Mouse (Mus musculus) liver, embryonic 11.5 days (tissue): ENCODE results near the gene Kif24. TPM values are rescaled to one million over a fixed set of nuclear protein-coding genes. Genes with fewer than 3 reads are reported as not detected.

Experiments used
- ATAC-seq: fragments of 200-750 bp; cut with Nextera tagmentation; replicated peaks from 2 replicates; pipeline ENCODE4 v1.8.0; 2017; ENCODE audit warnings: moderate number of reproducible peaks, mild to moderate bottlenecking, moderate TSS enrichment, moderate library complexity; ENCODE audit not compliant: low FRiP score
- DNase-seq: peaks from one replicate; pipeline ENCODE4 v3.0.0-alpha.2; 2017; ENCODE audit warnings: low spot score
- H3K27ac ChIP-seq: fragments of 300-500 bp; sonication (generic); 2 replicates; pipeline ENCODE4 v1.5.1; 2014; ENCODE audit warnings: mild to moderate bottlenecking, low read depth, low read length, control low read depth
- H3K27me3 ChIP-seq: fragments of 300-500 bp; sonication (generic); replicated peaks from 2 replicates; pipeline ENCODE4 v1.6.1; 2014; ENCODE audit warnings: low read length, mixed read lengths; ENCODE audit not compliant: control insufficient read depth, insufficient read depth
- H3K36me3 ChIP-seq: fragments of 300-500 bp; sonication (generic); 2 replicates; pipeline ENCODE4 v1.6.1; 2014; ENCODE audit warnings: mild to moderate bottlenecking, low read length, moderate library complexity, mixed read lengths; ENCODE audit not compliant: control insufficient read depth, insufficient read depth
- H3K4me1 ChIP-seq: fragments of 300-500 bp; sonication (generic); replicated peaks from 2 replicates; pipeline ENCODE4 v1.6.1; 2014; ENCODE audit warnings: low read length, mixed read lengths; ENCODE audit not compliant: control insufficient read depth, insufficient read depth
- H3K4me2 ChIP-seq: fragments of 300-500 bp; sonication (generic); 2 replicates; pipeline ENCODE4 v1.6.1; 2014; ENCODE audit warnings: mild to moderate bottlenecking, control low read depth, moderate library complexity
- H3K4me3 ChIP-seq: fragments of 300-500 bp; sonication (generic); 2 replicates; pipeline ENCODE4 v1.5.1; 2014; ENCODE audit warnings: low read depth, low read length, control low read depth
- H3K9ac ChIP-seq: fragments of 300-500 bp; sonication (generic); 2 replicates; pipeline ENCODE4 v1.6.1; 2014; ENCODE audit warnings: low read depth, low read length, control low read depth
- H3K9me3 ChIP-seq: fragments of 300-500 bp; sonication (generic); 2 replicates; pipeline ENCODE4 v1.6.1; 2016; ENCODE audit warnings: low read length, inconsistent platforms, mixed read lengths; ENCODE audit not compliant: control insufficient read depth
- WGBS: fragments of 180-500 bp; shearing (Covaris S2); extraction: QIAGEN DNeasy Blood & Tissue Kit; methylation state at CpG from one replicate; pipeline ENCODE4 v1.1.7; 2014; 5-methylcytosine and 5-hydroxymethylcytosine counted together
- polyA plus RNA-seq: library from polyadenylated mRNA; unstranded; fragments of >200 nt; fragmentation: Nextera tagmentation; extraction: Ambion mirVana; gene quantifications from 2 replicates; pipeline ENCODE4 v1.2.1, GENCODE M21; 2014

Kif24 gene
- polyA plus RNA-seq, 1 experiment from 2014 or later = 8.6 TPM

DNA sequence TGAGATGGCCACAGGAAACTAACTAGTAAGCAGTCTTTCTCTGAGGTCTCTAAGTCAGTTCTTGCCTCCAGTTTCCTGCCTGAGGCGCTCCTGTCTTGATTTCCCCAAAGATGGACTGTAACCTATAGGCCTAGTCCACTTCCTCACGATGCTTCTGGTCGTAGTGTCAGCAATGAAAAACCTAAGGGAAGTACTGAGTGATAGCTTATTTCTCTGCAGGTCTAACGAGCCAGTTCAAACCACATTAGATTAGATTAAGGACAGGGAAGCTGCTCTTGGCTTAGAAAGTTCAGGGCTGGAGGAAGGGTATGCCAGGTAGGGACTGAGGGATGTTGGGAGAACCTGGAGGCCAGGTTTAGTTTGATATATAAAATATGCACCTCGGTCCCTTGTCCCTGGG is 63.1 kb downstream of the Kif24 start:
- Histone ChIP-seq H3K27ac (no peak overlapping the region), H3K9ac (no peak overlapping the region), H3K4me3 (no peak overlapping the region), H3K36me3 (peaks cover 9% of the 10 kb centered on the region; the same call in 1 of the 2 replicates), H3K9me3 (no peaks in the 10 kb centered on the region), H3K4me2 (no peak overlapping the region), H3K4me1 (no peaks in the 10 kb centered on the region), H3K27me3 (no peaks in the 10 kb centered on the region)
- 74% methylated on average over 5 of the region's 5 CpGs for WGBS
- ATAC-seq = no peak
- no peak for DNase-seq

DNA sequence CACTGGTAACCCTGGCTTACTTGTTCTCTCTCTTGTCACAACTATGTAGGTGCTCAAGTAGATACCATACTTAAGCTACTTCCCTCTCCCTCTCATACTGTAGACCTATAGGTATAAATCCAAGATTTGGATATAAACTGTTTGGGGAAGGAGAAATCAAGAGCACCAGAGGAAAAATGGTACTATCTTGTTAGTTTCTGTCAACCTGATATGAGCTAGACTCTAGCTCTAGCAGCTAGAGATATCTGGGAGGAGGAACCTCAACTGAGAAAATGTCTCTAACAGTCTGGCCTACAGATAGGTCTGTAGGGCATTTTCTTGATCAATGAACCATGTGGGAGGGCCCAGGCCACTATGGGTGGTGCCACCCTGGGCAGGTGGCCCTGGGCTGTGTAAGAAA is 63.5 kb downstream of the Kif24 start:
- Histone ChIP-seq H3K36me3 (peaks cover 9% of the 10 kb centered on the region; the same call in 1 of the 2 replicates), H3K27me3 (no peaks in the 10 kb centered on the region), H3K9me3 (no peaks in the 10 kb centered on the region), H3K27ac (no peak overlapping the region), H3K4me1 (no peaks in the 10 kb centered on the region), H3K4me2 (no peak overlapping the region), H3K9ac (no peak overlapping the region), H3K4me3 (no peak overlapping the region)
- DNase-seq (no peak), ATAC-seq (no peak)

- H3K4me1 ChIP-seq = no peaks in the 10 kb centered on the region
- WGBS = 88% methylated on average over 5 of the region's 5 CpGs
- H3K27ac ChIP-seq = no peak overlapping the region
- H3K36me3 ChIP-seq = peaks cover 9% of the 10 kb centered on the region; the same call in 1 of the 2 replicates
- no peaks in the 10 kb centered on the region for H3K27me3 ChIP-seq
- H3K4me3 ChIP-seq = no peak overlapping the region
- H3K9me3 ChIP-seq = no peaks in the 10 kb centered on the region
- DNase-seq (no peak), ATAC-seq (no peak)
- no peak overlapping the region for H3K4me2 ChIP-seq
- H3K9ac ChIP-seq = no peak overlapping the region
These were observed 64.8 kb downstream of the Kif24 start for GRCm38 (mm10) chr4:41399904-41400303.

GRCm38 (mm10) chr4:41398353-41398752 is 66.3 kb downstream of the Kif24 start:
- Histone ChIP-seq H3K36me3 (peaks cover 23% of the 10 kb centered on the region), H3K4me1 (no peaks in the 10 kb centered on the region), H3K9ac (no peak overlapping the region), H3K27ac (no peak overlapping the region), H3K9me3 (no peaks in the 10 kb centered on the region), H3K4me2 (no peak overlapping the region), H3K4me3 (no peak overlapping the region), H3K27me3 (no peaks in the 10 kb centered on the region)
- no peak for ATAC-seq
- 91% methylated on average over 6 of the region's 6 CpGs for WGBS
- DNase-seq = no peak

GRCm38 (mm10) chr4:41394651-41395050 is 70.0 kb downstream of the Kif24 start:
- no peak overlapping the region for H3K4me2 ChIP-seq
- H3K9me3 ChIP-seq = no peaks in the 10 kb centered on the region
- H3K27ac ChIP-seq = no peak overlapping the region
- no peak overlapping the region for H3K4me3 ChIP-seq
- no peaks in the 10 kb centered on the region for H3K27me3 ChIP-seq
- no peak overlapping the region for H3K9ac ChIP-seq
- no peaks in the 10 kb centered on the region for H3K4me1 ChIP-seq
- peaks cover 39% of the 10 kb centered on the region for H3K36me3 ChIP-seq
- no peak for ATAC-seq
- DNase-seq = no peak
- WGBS = 79% methylated on average over 9 of the region's 9 CpGs

GRCm38 (mm10) chr4:41391015-41391414 is 73.7 kb downstream of the Kif24 start:
- Histone ChIP-seq H3K9ac (no peak overlapping the region), H3K4me1 (peaks cover 18% of the 10 kb centered on the region), H3K9me3 (no peaks in the 10 kb centered on the region), H3K4me3 (no peak overlapping the region), H3K4me2 (no peak overlapping the region), H3K27ac (no peak overlapping the region), H3K27me3 (no peaks in the 10 kb centered on the region), H3K36me3 (peaks cover 37% of the 10 kb centered on the region)
- WGBS = 94% methylated on average over 2 of the region's 2 CpGs
- DNase-seq (no peak), ATAC-seq (no peak)

- Histone ChIP-seq H3K27ac (no peak overlapping the region), H3K9ac (no peak overlapping the region)
These were observed 74.6 kb downstream of the Kif24 start for GRCm38 (mm10) chr4:41390122-41390521.

GRCm38 (mm10) chr4:41389240-41389639 is 75.4 kb downstream of the Kif24 start:
- DNase-seq (no peak), ATAC-seq (no peak)
- Histone ChIP-seq H3K4me2 (peak overlapping the region; percentile 12; the same call in 1 of the 2 replicates), H3K27ac (no peak overlapping the region), H3K27me3 (no peaks in the 10 kb centered on the region), H3K9me3 (no peaks in the 10 kb centered on the region), H3K4me3 (no peak overlapping the region), H3K4me1 (peaks cover 18% of the 10 kb centered on the region), H3K9ac (no peak overlapping the region), H3K36me3 (peaks cover 33% of the 10 kb centered on the region)
- WGBS = 89% methylated on average over 5 of the region's 5 CpGs

More at GRCm38 (mm10) chr4:41390122-41390521, 74.6 kb downstream of the Kif24 start:
- H3K4me3 ChIP-seq = no peak overlapping the region
- peaks cover 37% of the 10 kb centered on the region for H3K36me3 ChIP-seq
- 28% methylated on average over 3 of the region's 3 CpGs for WGBS
- no peak overlapping the region for H3K4me2 ChIP-seq
- H3K27me3 ChIP-seq = no peaks in the 10 kb centered on the region
- H3K4me1 ChIP-seq = peaks cover 18% of the 10 kb centered on the region
- no peak for ATAC-seq
- H3K9me3 ChIP-seq = no peaks in the 10 kb centered on the region
- DNase-seq = peak; percentile 51

DNA sequence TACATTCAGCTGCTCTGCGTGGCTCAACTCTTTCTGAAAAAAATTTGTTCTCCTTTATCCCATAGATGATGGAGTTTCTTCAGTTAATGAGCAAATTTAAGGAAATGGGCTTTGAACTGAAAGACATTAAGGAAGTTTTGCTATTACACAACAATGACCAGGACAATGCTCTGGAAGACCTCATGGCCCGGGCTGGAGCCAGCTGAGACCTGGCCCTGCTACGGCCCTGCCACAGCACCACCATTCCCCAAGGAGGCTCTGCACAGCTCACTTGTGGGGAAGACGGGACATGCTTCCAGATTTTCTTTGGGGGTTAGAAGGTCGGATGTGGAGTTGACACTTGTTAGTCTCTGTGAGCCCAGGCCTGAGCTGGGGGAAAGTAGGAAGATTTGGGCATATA is 76.1 kb downstream of the Kif24 start:
- Histone ChIP-seq H3K4me3 (0 out of 2 replicates have a peak overlapping the region, but pooled peaks have one; percentile 3), H3K27ac (peak overlapping the region; percentile 80), H3K36me3 (peaks cover 28% of the 10 kb centered on the region), H3K9ac (no peak overlapping the region), H3K4me2 (peak overlapping the region; percentile 26), H3K4me1 (peaks cover 18% of the 10 kb centered on the region), H3K9me3 (no peaks in the 10 kb centered on the region), H3K27me3 (no peaks in the 10 kb centered on the region)
- 89% methylated on average over 5 of the region's 5 CpGs for WGBS
- DNase-seq (no peak), ATAC-seq (no peak)
